Mouse (Mus musculus) lung, embryonic 15.5 days (tissue): ENCODE results near the gene Fgfr2. TPM values are rescaled to one million over a fixed set of nuclear protein-coding genes. Genes with fewer than 3 reads are reported as not detected.
A peak's percentile ranks its signal among the peaks of the same experiment; 100 is the strongest.

Experiments
- ATAC-seq: fragments of 200-750 bp; cut with Nextera tagmentation; 2 replicates; pipeline ENCODE4 v1.8.0; 2017; ENCODE audit warnings: moderate number of reproducible peaks, borderline replicate concordance; ENCODE audit not compliant: low FRiP score, low TSS enrichment; ENCODE audit errors: extremely low read depth
- H3K27ac ChIP-seq: fragments of 300-500 bp; sonication (generic); 2 replicates; pipeline ENCODE4 v1.5.1; 2015; ENCODE audit warnings: moderate library complexity, mild to moderate bottlenecking, inconsistent platforms
- H3K27me3 ChIP-seq: fragments of 300-500 bp; sonication (generic); 2 replicates; pipeline ENCODE4 v1.6.1; 2015; ENCODE audit warnings: inconsistent platforms
- H3K36me3 ChIP-seq: fragments of 300-500 bp; sonication (generic); 2 replicates; pipeline ENCODE4 v1.6.1; 2015; ENCODE audit warnings: inconsistent platforms
- H3K4me1 ChIP-seq: fragments of 300-500 bp; sonication (generic); 2 replicates; pipeline ENCODE4 v1.6.1; 2015; ENCODE audit warnings: inconsistent platforms
- H3K4me2 ChIP-seq: fragments of 300-500 bp; sonication (generic); 2 replicates; pipeline ENCODE4 v1.6.1; 2015; ENCODE audit warnings: inconsistent platforms, mild to moderate bottlenecking, moderate library complexity
- H3K4me3 ChIP-seq: fragments of 300-500 bp; sonication (generic); 2 replicates; pipeline ENCODE4 v1.5.1; 2015; ENCODE audit warnings: mild to moderate bottlenecking, inconsistent platforms
- H3K9ac ChIP-seq: fragments of 300-500 bp; sonication (generic); 2 replicates; pipeline ENCODE4 v1.6.1; 2015; ENCODE audit warnings: inconsistent platforms
- H3K9me3 ChIP-seq: fragments of 300-500 bp; sonication (generic); 2 replicates; pipeline ENCODE4 v1.6.1; 2016; ENCODE audit warnings: inconsistent platforms
- WGBS: fragments of 180-500 bp; shearing (Covaris S2); methylation state at CpG from one replicate; pipeline ENCODE4 v1.1.7; 2015; 5-methylcytosine and 5-hydroxymethylcytosine counted together
- polyA plus RNA-seq: library from polyadenylated mRNA; unstranded; fragments of >200 nt; fragmentation: Nextera tagmentation; extraction: Ambion mirVana; gene quantifications from 2 replicates; pipeline ENCODE4 v1.2.1, GENCODE M21; 2015

Gene Fgfr2
- polyA plus RNA-seq, 1 experiment from 2014 or later: 160 TPM

DNA sequence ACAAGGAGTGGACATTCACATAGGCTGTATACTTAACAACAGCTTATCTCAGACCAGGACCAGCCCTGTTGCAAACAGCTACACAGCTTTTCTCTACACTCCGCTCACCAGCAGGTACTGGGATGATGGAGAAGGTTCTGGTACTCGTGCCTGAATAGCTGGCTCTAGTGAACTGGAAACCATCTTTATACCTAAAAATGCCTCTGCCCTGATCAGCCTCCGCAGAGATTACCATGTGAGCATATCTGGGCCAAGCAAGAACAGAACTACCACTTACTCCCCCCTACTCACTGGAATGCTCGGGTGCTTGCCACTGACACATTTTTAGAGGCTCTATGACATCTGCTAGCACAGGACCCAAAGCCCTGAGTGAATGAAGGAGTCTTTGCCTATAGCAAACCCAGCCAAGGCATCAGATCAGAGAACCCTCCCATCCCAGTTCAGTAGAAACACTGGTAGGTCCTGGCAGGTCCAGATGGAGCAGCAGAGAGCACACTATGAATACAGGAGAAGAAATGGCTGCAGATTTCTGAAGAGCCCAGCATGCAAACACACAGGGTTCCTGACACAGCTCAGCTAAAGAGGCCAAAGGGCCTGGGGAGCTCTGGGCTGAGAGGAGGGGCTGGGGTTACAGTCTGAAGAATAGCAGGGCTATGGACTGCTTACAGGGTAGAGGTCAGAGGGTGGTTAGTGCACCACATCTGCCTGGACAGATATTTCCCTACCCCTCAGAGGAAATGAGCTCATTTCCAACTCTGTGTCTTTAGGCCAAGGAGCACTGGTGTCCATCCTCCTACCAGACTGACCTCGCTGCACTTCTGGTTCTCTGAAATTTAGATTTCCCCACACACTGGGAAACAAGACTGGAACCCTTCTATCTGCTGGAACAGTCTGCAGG, 323.8 kb downstream of the Fgfr2 start:
- Histone ChIP-seq H3K9me3 (no peaks in the 10 kb centered on the region), H3K27ac (no peak overlapping the region), H3K36me3 (no peaks in the 10 kb centered on the region), H3K4me3 (no peak overlapping the region), H3K27me3 (no peaks in the 10 kb centered on the region), H3K4me1 (peaks cover 34% of the 10 kb centered on the region), H3K9ac (no peak overlapping the region), H3K4me2 (no peak overlapping the region)
- 81% methylated on average over 5 of the region's 5 CpGs for WGBS
- ATAC-seq: no peak

DNA sequence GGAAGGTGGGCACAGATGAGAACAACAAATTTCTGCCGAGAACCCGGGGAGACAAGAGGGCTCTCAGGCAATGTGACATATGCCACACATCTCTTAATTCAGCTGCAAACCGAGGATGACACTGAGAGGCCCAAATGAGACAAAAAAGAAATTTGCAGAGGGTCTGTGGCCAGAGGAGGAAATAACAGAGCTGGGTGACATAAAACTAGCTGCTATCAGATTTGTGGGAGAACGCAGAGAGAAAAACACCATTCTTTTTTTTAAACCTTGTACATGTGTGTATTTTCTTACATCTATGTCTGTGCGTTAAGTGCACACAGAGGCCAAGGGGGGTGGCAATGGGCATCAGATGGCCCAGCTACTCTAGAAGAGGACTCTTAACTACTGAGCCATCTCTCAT, 328.0 kb downstream of the Fgfr2 start:
- Histone ChIP-seq H3K9ac (no peak overlapping the region), H3K36me3 (no peaks in the 10 kb centered on the region), H3K27ac (no peak overlapping the region), H3K4me2 (no peak overlapping the region), H3K9me3 (no peaks in the 10 kb centered on the region), H3K4me3 (no peak overlapping the region), H3K27me3 (no peaks in the 10 kb centered on the region), H3K4me1 (peaks cover 30% of the 10 kb centered on the region)
- no peak for ATAC-seq
- WGBS: 85% methylated on average over 5 of the region's 5 CpGs

- Histone ChIP-seq H3K4me3 (no peak overlapping the region), H3K9ac (no peak overlapping the region), H3K27ac (no peak overlapping the region), H3K9me3 (no peaks in the 10 kb centered on the region), H3K4me2 (no peak overlapping the region), H3K36me3 (no peaks in the 10 kb centered on the region), H3K4me1 (peaks cover 25% of the 10 kb centered on the region), H3K27me3 (no peaks in the 10 kb centered on the region)
- 57% methylated on average over 6 of the region's 6 CpGs for WGBS
- ATAC-seq: no peak; the same call in 1 of the 2 replicates
Measured at GRCm38 (mm10) chr7:132793467-132793866, 329.7 kb downstream of the Fgfr2 start.

GRCm38 (mm10) chr7:132790447-132791219, 332.5 kb downstream of the Fgfr2 start:
- Histone ChIP-seq H3K4me1 (peaks cover 44% of the 10 kb centered on the region), H3K9me3 (no peaks in the 10 kb centered on the region), H3K4me2 (no peak overlapping the region), H3K4me3 (no peak overlapping the region), H3K27ac (no peak overlapping the region), H3K36me3 (no peaks in the 10 kb centered on the region), H3K27me3 (no peaks in the 10 kb centered on the region), H3K9ac (no peak overlapping the region)
- WGBS: 82% methylated on average over 14 of the region's 14 CpGs
- ATAC-seq: no peak

DNA sequence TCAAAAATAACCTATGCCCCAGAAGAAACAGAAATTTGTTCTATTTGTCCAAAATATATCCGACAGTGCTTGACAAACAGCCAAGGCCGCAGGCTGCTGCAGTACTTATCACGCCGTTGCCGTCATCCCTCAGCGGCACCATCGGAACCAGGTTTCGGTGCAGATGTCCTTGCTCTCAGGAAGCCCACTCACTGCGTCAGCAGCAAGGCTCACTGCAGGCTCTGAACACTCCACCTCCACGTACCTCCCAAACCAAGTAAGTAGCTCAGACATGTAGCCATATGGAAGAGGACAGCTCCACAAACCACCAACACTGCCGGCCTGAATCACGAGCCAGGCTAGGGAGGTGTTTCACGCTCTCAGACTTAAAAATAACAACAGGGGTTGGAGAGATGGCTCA, 334.3 kb downstream of the Fgfr2 start:
- H3K27ac ChIP-seq: no peak overlapping the region
- WGBS: 82% methylated on average over 13 of the region's 13 CpGs
- H3K27me3 ChIP-seq: no peaks in the 10 kb centered on the region

GRCm38 (mm10) chr7:132787496-132788190, 335.5 kb downstream of the Fgfr2 start:
- Histone ChIP-seq H3K4me2 (no peak overlapping the region), H3K9me3 (no peaks in the 10 kb centered on the region), H3K36me3 (no peaks in the 10 kb centered on the region), H3K9ac (no peak overlapping the region), H3K4me1 (peaks cover 41% of the 10 kb centered on the region), H3K4me3 (no peak overlapping the region), H3K27me3 (no peaks in the 10 kb centered on the region), H3K27ac (peak overlapping the region; percentile 18)
- ATAC-seq: no peak
- WGBS: 72% methylated on average over 4 of the region's 4 CpGs

More for the DNA sequence above, 334.3 kb downstream of the Fgfr2 start:
- peaks cover 49% of the 10 kb centered on the region for H3K4me1 ChIP-seq
- ATAC-seq: no peak
- H3K4me3 ChIP-seq: no peak overlapping the region
- H3K36me3 ChIP-seq: no peaks in the 10 kb centered on the region
- H3K4me2 ChIP-seq: no peak overlapping the region
- H3K9me3 ChIP-seq: no peaks in the 10 kb centered on the region
- no peak overlapping the region for H3K9ac ChIP-seq

GRCm38 (mm10) chr7:132787022-132787421, 336.1 kb downstream of the Fgfr2 start:
- ATAC-seq: no peak
- Histone ChIP-seq H3K4me2 (no peak overlapping the region), H3K9me3 (no peaks in the 10 kb centered on the region), H3K36me3 (no peaks in the 10 kb centered on the region), H3K4me1 (peaks cover 43% of the 10 kb centered on the region), H3K9ac (no peak overlapping the region), H3K4me3 (no peak overlapping the region), H3K27me3 (no peaks in the 10 kb centered on the region), H3K27ac (peak overlapping the region; percentile 18)
- 85% methylated on average over 4 of the region's 4 CpGs for WGBS

GRCm38 (mm10) chr7:132786522-132786921, 336.6 kb downstream of the Fgfr2 start:
- no peak overlapping the region for H3K9ac ChIP-seq
- no peak overlapping the region for H3K4me3 ChIP-seq
- no peaks in the 10 kb centered on the region for H3K27me3 ChIP-seq
- 0 out of 2 replicates have a peak, but pooled peaks have one; percentile 32 for ATAC-seq
- WGBS: 23% methylated on average over 4 of the region's 4 CpGs
- no peaks in the 10 kb centered on the region for H3K9me3 ChIP-seq
- H3K4me2 ChIP-seq: no peak overlapping the region
- H3K4me1 ChIP-seq: peaks cover 43% of the 10 kb centered on the region
- no peaks in the 10 kb centered on the region for H3K36me3 ChIP-seq
- H3K27ac ChIP-seq: peak overlapping the region; percentile 18

- Histone ChIP-seq H3K9me3 (no peaks in the 10 kb centered on the region), H3K9ac (no peak overlapping the region), H3K4me1 (peaks cover 47% of the 10 kb centered on the region), H3K4me2 (no peak overlapping the region), H3K36me3 (no peaks in the 10 kb centered on the region), H3K4me3 (no peak overlapping the region), H3K27me3 (no peaks in the 10 kb centered on the region), H3K27ac (peak overlapping the region; percentile 42)
- WGBS: 31% methylated on average over 7 of the region's 7 CpGs
- no peak for ATAC-seq
Measured at GRCm38 (mm10) chr7:132786011-132786410, 337.1 kb downstream of the Fgfr2 start.

GRCm38 (mm10) chr7:132784101-132784500, 339.0 kb downstream of the Fgfr2 start:
- H3K27ac ChIP-seq: no peak overlapping the region
- H3K4me1 ChIP-seq: peaks cover 54% of the 10 kb centered on the region
- no peak overlapping the region for H3K4me2 ChIP-seq
- no peaks in the 10 kb centered on the region for H3K36me3 ChIP-seq
- H3K4me3 ChIP-seq: no peak overlapping the region
- H3K9me3 ChIP-seq: no peaks in the 10 kb centered on the region
- no peaks in the 10 kb centered on the region for H3K27me3 ChIP-seq
- H3K9ac ChIP-seq: no peak overlapping the region
- 67% methylated on average over 5 of the region's 5 CpGs for WGBS
- ATAC-seq: no peak

- no peaks in the 10 kb centered on the region for H3K27me3 ChIP-seq
- peak overlapping the region; percentile 25 for H3K27ac ChIP-seq
- 50% methylated on average over 6 of the region's 6 CpGs for WGBS
- peaks cover 14% of the 10 kb centered on the region for H3K36me3 ChIP-seq
- H3K9ac ChIP-seq: no peak overlapping the region
- no peak for ATAC-seq
- peaks cover 47% of the 10 kb centered on the region for H3K4me1 ChIP-seq
- no peaks in the 10 kb centered on the region for H3K9me3 ChIP-seq
- H3K4me2 ChIP-seq: no peak overlapping the region
- H3K4me3 ChIP-seq: no peak overlapping the region
Measured at GRCm38 (mm10) chr7:132781850-132782249, 341.3 kb downstream of the Fgfr2 start.
